Mouse (Mus musculus) lung, postnatal 14 days (tissue): ENCODE measurements at regions not wholly inside any gene's neighbourhood (a gene's known extent, or its start where the extent isn't known, plus 50 kb on each side); places are given as distances from the start of the nearest gene placed in this dataset.
A peak's percentile ranks its signal among the peaks of the same experiment; 100 is the strongest.
"Not testable (repeated sequence)": the region's sequence is repeated elsewhere in the genome, so short reads cannot be mapped to it uniquely, and the experiment has no call there.

Experiments
- DNase-seq: peaks from one replicate; pipeline ENCODE4 v3.0.0; 2021

DNA sequence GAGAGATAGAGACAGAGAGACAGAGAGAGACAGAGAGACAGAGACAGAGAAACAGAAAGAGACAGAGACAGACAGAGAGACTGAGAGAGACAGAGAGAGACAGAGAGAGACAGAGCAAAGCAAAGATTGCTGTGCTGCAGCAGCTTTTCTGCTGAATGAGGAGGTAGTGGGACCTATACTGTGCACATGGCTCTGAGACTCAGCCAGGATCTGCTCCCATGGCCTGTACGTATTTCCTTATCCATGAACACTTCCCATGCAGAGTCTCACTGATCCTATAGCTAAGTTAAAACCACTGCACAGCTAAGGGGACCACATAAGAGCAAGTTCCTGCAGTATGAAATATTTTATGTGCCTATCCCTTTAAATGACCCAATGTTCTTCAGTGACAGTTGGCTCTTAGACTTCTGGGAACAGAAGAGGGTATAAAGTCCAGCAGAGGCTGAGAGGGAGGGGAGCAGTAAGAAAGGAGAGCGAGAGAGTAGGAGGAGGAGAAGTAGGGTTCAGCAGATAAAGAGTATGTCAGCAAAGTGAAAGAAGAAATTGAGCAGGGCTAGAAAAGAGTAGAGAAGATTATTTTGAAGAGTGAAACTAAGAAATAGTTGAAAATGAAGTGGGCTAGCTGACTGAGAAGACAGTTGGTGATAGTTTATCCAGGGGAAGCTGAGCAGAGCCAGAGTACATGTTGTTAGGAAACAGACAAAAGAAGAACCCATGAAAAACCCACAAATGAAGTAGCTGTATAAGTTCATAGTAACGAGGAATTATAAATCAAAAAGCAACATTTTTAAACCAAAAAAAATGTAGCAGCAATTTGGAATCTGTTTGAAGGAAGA lies 61.4 kb upstream of the Ptger2 start:
- not testable (repeated sequence) for DNase-seq

DNA sequence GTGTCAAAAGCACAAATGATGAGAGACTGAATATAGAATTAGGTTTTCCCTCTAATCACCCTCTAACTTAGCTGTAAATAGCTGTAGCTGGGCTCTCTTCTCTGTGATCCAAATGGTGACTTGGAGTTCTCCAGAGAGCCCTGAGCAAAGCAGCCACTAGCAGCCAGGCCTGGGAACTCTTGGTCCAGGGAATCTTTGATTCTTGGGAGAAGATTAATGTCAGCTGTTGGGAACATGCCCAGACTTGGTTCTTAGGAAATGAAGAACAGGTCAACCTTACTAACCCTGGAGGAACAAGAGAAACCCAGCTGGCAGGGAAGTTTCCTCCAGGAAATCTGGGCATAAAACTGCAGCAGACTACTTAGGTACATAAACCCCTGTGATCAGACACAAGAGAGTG lies 62.6 kb upstream of the Ptgdr start:
- DNase-seq, result peak; percentile 3

DNA sequence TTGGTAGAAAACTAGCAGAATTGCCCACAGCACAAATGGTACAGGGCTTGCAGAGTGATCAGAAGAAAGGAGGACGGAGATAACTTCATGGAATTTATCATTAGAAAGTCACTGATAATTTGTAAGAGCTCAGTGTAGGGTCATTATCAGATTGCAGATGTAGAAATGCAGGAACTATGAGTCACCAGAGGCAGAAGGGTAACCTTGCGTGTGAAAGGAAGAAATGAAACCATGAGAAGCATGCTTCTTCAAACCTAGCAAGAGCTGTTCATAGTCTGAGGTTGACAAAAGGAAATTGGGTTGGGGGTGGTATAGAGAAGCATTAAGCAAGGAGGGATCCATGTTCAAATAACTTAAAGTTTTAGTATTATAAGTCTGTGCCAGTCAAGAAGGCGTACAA lies 60.2 kb upstream of the Ptgdr start:
- DNase-seq, result no peak

DNA sequence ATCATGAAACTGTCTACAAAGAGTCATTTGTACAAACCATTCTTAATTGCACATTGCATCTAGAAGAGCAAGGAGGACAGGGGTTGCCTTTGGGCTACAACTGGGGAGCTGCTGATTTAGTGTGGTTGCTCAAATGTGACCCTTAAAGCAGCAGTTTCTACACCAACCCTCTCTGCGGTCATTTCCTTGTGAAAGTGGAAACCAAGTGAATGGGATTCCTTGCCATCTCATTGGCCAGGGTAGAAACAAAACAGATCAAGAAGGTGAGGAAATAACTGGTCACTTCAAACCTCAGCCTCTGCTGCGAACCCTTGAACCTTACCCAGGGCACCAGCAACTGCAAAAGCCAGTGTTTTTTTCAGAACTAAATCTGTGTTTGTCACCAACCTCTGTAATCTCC lies 56.5 kb upstream of the Ptgdr start:
- DNase-seq, result no peak

DNA sequence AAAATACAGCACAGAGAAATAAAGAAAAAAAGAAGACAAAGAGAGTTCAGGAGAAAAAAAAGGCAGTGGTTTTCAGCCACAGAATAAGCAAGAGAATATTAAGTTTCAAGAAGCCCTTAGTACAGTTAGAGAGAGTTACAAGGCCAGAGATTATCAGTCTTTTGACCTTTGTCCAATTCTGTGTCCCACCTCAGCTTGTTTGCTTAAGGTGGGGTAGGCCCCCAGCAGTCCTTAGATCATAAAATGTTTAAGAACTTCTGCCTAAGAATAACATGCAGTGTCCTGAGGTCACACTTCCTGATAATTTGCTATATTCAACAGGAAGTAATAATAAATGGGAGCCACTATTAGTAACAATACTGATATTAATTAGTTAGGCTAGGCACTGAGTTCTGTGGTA lies 53.6 kb upstream of the Ptgdr start:
- DNase-seq, result no peak
